Mouse (Mus musculus) liver (tissue): ENCODE results near the gene Tbc1d9.
"Not testable (repeated sequence)": the region's sequence is repeated elsewhere in the genome, so short reads cannot be mapped to it uniquely, and the experiment has no call there.

Source experiments
- DNase-seq: peaks from one replicate; pipeline ENCODE4 v3.0.0-alpha.2; 2020; ENCODE audit warnings: mixed read lengths

The Tbc1d9 gene

GRCm38 (mm10) chr8:83244151-83244550 is 79.0 kb downstream of the Tbc1d9 start:
- no peak for DNase-seq

DNA sequence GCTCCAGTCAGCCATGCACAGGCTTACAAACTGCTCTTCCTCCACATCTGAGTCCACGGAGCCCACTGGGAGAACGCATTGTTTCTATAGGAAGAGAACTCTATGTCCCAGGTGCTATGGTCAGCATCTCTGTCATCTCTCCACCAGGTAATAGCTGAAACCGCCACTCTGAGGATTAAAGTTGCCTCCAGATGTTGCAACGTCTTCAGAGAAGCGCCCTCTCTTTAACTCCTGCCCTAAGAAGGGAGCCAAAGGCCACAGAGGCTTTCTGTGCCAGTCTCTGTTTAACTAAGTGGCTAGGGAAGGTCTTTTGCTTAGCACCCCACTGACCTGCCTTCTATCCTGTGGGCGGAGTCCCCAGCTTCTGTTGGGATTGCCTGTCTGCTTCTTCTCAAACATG is 85.7 kb downstream of the Tbc1d9 start:
- no peak for DNase-seq

GRCm38 (mm10) chr8:83251362-83252246 is 86.5 kb downstream of the Tbc1d9 start:
- no peak for DNase-seq

GRCm38 (mm10) chr8:83252791-83253190 is 87.6 kb downstream of the Tbc1d9 start:
- no peak for DNase-seq

DNA sequence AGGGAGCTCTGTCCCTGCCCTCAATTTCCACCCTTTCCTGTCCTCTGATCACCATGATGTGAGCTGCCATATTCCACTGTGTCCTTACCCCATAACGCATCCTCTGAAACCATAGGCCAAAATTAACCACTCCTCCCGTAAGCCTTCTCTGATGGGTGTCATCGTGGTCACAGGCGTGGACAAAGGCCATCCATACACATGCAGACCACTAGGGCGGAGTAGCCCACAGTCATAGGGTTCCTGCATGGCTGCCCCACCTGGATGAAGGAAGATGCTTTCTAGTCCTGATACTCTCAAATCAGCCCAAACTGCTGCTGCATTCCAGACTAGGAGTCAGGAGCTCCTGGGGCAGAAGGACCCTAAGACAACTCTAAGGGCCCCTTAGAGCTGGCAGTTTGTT is 92.5 kb downstream of the Tbc1d9 start:
- no peak for DNase-seq

GRCm38 (mm10) chr8:83260418-83261215 is 95.5 kb downstream of the Tbc1d9 start:
- peak; percentile 59 for DNase-seq

DNA sequence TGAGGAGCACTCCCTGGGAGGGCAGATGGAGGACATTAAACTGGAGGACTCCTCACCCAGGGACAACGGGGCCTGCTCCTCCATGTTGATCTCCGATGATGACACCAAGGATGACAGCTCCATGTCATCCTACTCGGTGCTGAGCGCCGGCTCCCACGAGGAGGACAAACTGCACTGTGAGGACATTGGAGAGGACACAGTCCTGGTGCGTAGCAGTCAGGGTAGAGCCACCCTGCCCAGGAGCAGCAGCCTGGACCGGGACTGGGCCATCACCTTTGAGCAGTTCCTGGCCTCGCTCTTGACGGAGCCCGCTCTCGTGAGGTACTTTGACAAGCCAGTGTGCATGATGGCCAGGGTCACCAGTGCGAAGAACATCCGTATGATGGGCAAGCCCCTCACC is 106.0 kb downstream of the Tbc1d9 start:
- DNase-seq, result no peak

DNA sequence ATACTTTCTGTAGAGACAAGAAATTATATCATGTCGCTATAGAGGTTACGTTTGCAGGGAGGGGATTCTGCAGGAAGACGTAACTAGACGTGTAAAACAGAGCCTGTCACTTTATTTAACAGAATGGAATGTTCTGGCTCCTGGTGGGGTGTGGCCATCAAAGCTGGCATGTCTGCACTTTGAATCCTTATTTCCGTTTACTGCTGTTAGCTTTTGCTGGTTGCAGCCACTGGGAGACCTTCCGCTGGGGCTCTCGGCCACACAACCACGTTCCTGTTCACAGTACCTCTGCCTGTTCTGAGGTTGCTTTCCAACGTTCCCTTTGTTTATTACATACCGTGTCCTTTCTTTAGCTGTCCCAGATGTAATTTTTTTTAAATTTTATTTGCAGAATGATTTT is 107.3 kb downstream of the Tbc1d9 start:
- DNase-seq, result no peak

GRCm38 (mm10) chr8:83274470-83274869 is 109.3 kb downstream of the Tbc1d9 start:
- no peak for DNase-seq

- DNase-seq, result no peak
These were observed 113.3 kb downstream of the Tbc1d9 start for GRCm38 (mm10) chr8:83278431-83278830.

- DNase-seq, result no peak
These were observed 120.2 kb downstream of the Tbc1d9 start for GRCm38 (mm10) chr8:83285391-83285790.

DNA sequence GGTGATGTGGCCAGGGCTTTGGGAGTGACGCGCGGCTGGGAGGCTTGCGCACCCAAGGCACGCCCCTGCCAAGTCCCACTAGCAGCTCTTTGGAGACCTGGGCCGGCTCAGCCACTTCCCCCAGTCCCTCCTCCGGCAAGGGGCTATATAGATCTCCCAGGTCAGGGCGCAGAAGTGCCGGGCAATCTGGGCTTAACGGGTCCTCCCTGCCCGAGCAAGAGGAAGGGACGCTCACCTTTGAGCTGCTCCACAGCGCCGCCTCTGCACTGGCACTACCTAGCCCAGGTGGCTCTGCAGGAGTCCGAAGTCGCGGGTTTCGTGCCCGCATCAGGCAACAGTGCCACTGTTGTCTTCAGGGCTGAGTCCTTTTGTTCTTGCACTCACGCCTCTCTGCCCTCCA is 125.0 kb downstream of the Tbc1d9 start, which contains the start of gene Ucp1:
Ucp1 (plus strand) TSS at position 177 of the 400 bp plus-strand sequence.
- DNase-seq, result no peak

GRCm38 (mm10) chr8:83297375-83297774 is 132.2 kb downstream of the Tbc1d9 start:
- no peak for DNase-seq

- peak; percentile 12 for DNase-seq
These were observed 135.0 kb downstream of the Tbc1d9 start for GRCm38 (mm10) chr8:83300135-83300534.

- no peak for DNase-seq
These were observed 139.8 kb downstream of the Tbc1d9 start for GRCm38 (mm10) chr8:83304946-83305345.

GRCm38 (mm10) chr8:83309836-83310235 is 144.7 kb downstream of the Tbc1d9 start:
- no peak for DNase-seq

DNA sequence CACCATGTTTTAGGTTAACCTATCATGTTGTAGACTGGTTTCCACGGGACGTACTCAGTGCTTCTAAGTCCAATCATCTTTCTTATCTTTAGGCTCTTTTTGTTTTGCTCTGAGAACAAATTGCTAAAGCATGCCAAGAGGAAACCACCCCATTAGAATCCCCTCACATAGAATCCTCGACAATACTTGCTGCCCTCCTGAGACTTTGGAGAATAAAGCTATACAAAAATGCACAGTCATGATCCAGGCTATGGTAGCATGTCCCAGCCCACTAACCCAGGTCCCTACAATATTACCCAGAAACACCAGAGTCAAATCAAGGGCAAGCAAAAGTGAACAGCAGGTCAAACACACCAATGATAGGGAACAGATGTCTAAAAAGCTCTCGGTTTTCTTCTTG is 149.9 kb downstream of the Tbc1d9 start:
- not testable (repeated sequence) for DNase-seq

- no peak for DNase-seq
These were observed 150.5 kb downstream of the Tbc1d9 start for GRCm38 (mm10) chr8:83315691-83316090.

- DNase-seq, result no peak
These were observed 155.4 kb downstream of the Tbc1d9 start for GRCm38 (mm10) chr8:83320543-83320942.

GRCm38 (mm10) chr8:83322374-83322773 is 157.2 kb downstream of the Tbc1d9 start:
- DNase-seq, result no peak
